Mouse (Mus musculus) heart, postnatal 10 days (tissue): ENCODE measurements around the gene Usp5. TPM values are rescaled to one million over a fixed set of nuclear protein-coding genes. Genes with fewer than 3 reads are reported as not detected.

ENCODE experiments used
- DNase-seq, 2 experiments: peaks; one replicate each; pipeline ENCODE4 v3.0.0; 2021
- intact Hi-C: fragments of 180-260 bp; cut with DNase I; formaldehyde crosslinking; loops from one replicate; pipeline ENCODE4 v1.15.1; 2025
- total RNA-seq, 2 experiments: library from RNA; stranded (reverse); gene quantifications; 2 replicates each; pipeline ENCODE4 v1.2.3; 2021

The Usp5 gene
- total RNA-seq, 2 experiments from 2014 or later = 87.5 to 87.9 TPM

DNA sequence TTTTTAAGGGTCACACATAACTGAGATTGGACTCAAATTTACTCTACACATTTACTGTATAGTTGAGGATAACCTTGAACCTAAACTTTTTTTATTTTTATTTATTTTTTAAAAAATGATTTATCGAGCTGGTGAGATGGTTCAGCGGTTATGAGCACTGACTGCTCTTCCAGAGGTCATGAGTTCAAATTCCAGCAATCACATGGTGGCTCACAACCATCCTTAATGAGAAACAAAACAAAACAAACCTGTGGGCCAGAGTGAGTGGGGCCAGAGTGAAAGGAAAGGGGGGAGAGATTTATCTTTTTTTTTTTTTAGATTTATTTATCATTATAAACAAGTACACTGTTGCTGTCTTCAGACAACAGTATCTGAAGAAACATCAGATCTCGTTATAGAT, 37.4 kb downstream of the Usp5 start:
- intact Hi-C loops = no loop called here
- DNase-seq = no peak

DNA sequence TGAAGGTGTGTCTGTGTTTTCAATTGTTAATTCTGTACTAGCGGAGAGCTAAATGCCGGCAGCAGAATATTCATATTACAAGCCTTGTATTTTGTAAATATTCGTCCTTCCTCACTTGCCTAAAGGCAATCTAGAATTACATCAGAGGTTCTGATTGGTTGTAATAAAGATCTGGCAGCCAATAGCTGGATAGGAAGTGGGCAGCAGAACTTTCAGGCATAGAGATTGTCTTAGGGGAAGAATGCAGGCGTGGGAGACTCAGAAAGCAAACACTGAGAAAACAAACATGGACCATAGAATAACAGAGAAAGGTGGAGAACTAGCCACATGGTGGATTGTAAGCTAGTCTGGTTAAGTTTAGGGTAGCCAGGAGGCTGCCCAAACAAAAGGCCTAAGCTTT, 39.2 kb downstream of the Usp5 start:
- intact Hi-C loops = no loop called here
- no peak for DNase-seq

DNA sequence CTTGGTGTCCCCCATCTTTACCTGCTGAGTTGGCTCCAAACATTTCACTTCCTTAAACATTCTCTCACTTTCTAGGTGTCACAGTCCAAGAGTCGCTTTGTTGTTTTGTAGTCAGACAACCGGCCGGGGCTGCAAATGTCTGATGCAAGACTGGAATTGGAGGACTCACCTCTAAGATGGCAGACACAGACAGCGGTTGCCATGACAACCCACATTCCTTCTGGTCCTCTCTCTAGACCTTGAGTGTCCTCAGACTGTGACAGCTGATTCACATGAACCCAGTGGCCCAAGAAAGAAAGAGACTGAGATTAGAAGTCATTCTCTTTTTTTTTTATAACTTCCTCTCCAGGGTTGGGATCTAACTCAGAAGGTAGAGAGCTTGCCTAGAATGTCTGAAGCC, 39.8 kb downstream of the Usp5 start:
- intact Hi-C loops = no loop called here
- no peak for DNase-seq

DNA sequence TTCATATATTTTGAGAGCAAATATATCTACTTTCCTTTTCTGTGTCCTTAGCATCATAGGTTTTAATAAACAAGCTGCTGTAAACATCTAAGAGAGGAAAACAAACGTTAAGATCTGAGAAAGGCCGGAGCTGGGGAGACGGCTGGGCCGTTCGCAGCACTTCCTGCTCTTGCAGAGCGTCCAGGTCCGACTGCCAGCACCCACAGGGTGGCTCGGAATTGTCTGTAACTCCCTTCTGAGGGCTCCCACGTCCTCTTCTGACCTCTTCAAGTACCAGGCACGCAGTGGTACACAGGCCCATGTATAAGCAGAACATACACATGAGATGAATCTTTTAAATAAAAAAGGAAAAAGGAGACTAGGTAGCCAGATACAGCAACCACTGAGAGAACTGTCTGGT, 41.6 kb downstream of the Usp5 start:
- intact Hi-C loops = no loop called here

DNA sequence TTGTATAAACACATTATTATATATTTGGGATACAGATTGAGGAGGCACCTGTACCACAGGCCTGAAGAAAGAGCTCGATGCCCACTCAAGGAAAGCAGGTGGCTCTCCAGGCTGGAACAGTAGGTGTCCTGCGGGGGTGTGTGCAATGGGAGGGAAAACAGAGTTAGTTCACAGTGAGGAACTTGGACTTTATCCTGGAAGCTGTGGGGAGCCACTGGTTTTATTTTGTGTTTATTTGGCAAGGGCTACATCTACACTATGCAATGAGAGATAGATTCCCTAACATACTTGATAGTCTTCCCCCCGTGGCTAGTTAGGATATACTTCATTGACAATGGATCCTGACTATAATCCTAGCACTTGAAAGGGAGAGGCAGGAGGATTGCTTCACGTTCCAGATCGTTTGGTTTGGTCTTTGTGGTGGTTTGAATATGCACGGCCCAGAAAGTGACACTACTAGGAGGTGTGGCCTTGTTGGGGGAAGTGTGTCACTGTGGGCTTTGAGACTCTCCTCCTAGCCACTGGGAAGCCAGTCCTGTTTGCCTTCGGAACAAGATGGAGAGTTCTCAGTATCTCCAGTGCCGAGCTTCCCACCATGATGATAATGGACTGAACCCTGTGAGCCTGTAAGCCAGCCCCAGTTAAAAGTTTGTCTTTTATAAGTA, 42.4 kb downstream of the Usp5 start:
- intact Hi-C loops = no loop called here
- no peak for DNase-seq

More for the DNA sequence above, 41.6 kb downstream of the Usp5 start:
- no peak for DNase-seq

DNA sequence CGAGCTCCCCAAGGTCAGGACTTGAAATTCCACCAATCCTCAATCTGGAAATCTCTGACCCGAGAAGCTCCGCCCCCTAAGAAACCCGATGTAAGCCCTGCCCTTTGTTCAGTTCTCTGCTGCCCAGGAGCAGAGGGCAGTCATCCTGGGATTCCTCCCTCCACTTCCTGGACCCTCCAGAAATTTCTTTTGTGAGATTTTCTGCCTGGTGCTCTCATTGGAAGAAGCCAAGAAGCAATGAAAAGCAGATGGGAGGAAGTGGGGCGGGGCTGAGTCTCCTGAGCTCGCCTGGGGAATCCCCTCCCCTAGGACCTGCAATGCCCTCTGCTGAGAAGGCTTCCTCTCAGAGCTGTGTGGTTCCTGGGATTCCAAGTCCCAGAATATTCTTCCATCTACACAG, 46.8 kb downstream of the Usp5 start:
- intact Hi-C loops = no loop called here
- peak; percentile 34 to 56 for DNase-seq

DNA sequence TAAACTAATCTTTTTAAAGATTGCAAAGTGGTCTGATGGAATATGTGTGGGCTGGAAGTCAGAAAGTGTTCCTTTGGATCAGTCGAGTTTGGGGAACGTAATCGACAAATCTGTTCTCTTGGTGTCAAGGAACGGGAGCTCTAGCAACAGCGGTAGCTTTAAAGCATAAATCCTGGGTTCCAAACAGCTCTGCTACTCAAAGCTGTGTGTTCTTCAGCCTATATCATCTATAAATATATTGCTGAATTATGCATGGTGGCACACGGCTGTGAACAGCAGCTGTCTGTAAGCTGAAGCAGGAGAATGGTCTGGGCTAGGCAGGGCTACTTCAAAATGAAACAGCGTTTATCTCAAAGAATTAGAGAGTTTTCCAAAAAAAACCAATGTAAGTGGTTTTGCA, 48.4 kb downstream of the Usp5 start:
- DNase-seq = no peak

DNA sequence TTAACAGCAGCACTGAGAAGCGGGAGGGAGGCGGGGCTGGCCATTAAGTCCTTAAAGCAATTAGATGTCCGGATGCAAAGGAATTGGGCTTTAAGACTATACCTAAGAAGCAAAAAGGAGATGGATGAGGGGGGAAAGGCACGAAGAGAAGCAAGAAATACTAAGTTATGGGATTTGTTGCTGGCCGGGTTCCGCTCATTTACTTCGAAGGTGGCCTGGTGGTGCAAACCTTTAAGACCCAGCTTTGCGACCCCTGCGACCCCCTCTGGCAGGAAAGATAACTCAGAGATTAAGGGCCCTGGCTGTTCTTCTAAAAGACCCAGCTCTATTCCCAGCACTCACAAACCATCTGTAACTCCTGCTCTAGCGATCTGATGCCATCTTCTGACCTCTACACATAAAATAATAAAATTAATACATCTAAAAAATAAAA, 49.3 kb downstream of the Usp5 start:
- no peak for DNase-seq
- intact Hi-C loops = no loop called here

More for the DNA sequence above, 48.4 kb downstream of the Usp5 start:
- intact Hi-C loops = no loop called here

DNA sequence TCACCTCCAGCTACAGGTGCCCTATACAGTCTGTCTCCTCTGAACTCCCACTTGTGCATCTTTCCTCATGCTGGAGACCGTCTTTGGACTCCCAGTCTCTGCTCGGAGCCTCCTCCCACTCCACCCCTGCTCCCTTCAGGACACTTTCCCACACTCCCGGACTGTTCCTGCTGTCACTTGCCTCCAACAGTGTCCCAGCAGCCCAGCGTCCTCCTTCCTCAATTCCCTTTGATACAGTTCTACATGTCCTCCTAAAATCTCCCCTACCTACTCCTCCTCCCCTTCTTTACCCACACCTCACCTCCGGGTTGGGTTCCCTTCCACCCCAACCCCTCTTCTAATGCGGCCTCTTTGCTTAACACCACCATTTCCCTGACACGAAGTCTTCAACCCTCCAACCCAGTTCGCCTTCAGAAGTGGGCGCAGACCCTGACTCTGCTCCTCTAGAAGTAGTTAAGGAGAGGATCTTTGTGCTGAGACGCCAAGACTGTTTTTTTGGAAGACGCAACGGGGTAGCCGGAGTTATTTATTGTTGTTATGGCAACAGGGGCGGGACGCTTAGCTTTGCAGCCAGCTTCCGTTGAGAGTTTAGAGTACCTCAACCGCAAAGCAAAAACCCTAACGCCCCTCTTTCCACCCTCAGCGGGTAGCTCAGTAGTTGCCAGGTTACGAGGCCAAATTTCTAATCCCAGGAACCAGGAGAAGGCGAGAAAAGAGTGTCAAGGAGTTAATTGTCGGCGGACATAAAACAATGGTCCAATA, 49.9 kb downstream of the Usp5 start, which contains the start of gene Lrrc23:
TSS of gene Lrrc23 (minus strand) at position 506 of the 762 bp plus-strand sequence.
- DNase-seq = peak; percentile 59 to 68
- intact Hi-C loops = no loop called here

DNA sequence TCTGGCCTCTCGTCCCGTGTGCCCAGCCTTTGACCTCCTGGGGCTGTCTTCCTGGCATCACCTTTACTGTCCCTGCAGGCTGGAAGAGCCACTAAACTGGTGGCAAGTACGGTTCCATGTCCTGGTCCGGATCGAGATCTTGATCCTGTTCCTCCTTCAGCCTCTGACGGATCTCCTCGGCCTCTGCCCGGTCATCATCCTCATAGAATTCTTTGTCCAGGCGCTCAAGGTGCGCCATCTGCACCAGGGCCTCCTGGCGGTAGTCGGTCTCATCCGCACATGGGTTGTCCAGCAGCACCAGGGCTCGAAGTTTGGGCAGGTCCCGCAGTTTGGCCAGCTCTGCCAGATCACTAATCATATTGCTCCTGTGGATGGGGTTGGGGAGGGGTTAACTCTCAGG, 58.8 kb downstream of the Usp5 start:
- intact Hi-C loops = no loop called here

DNA sequence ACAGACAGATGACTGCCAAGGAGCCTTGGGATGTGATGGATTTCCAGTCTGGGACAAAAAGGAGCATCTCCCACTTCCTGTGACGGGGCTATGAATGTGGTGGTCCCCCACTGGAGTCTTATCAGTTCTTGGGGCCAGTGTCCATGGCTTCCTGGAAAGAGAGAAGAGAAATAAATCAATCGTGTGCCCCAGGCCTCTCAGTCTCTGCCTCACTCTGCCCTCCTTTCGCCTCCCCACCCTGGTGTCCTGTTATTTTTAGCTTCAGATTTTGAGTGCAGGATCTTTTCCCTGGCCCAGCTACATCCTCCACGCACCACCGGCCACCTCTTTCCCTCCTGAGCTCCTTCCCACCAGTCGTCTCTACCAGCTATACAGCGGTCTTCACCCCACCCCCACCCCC, 59.3 kb downstream of the Usp5 start:
- DNase-seq = no peak
- intact Hi-C loops = no loop called here

More for the DNA sequence above, 58.8 kb downstream of the Usp5 start:
- no peak for DNase-seq

DNA sequence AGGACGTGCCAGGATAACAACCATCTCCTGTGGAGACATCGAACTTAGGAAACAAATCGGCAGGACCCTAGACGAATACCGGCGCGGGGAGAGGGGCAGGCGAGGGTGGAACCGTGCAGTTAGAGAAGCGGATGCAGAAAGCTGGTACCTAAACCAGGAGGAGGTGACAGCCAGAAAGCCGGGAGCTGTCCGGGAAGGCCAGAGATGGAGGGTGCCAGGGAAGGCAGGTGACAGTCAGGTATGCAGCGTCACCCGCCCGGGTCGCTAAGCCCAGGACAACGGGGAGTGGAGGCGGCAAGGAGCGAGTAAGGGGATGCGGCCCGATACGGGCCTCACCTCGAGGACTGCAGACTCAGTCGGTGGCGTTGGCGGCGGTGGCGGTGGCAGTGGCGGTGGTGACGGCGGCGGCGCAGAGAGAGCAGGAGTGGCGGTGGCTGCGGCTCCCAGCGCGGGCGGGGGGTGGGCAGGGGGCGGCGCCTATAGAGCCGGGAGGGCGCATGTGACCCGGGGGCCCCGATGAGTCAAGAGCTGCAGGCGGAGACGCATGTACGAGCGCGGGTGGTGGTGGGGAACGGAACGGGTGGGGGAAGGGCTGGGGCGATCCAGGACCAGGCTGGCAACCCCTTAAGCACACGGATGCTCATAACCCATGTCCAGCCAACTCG, 60.1 kb downstream of the Usp5 start, which contains the start of gene Eno2:
TSS of gene Eno2 (minus strand) at position 573 of the 665 bp plus-strand sequence.
- DNase-seq = peak; percentile 36 to 38
- intact Hi-C loops = no loop called here

DNA sequence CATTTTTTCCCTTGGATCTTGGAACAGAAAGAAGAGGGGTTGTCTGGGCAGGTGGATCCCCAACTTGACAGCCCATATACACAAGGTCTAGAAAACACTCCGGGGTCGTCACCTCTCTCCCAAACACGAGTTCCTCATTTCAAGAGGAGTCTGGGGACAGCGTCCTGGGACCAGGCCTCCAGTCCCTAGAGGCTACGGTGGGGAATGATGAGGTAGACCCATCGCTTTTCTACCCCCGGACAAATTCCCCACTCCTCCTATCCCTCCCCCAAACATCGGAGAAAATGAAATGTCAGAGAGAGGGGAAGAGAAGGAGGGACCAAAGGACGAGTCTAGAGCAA, 60.6 kb downstream of the Usp5 start:
- intact Hi-C loops = no loop called here
- no peak for DNase-seq

DNA sequence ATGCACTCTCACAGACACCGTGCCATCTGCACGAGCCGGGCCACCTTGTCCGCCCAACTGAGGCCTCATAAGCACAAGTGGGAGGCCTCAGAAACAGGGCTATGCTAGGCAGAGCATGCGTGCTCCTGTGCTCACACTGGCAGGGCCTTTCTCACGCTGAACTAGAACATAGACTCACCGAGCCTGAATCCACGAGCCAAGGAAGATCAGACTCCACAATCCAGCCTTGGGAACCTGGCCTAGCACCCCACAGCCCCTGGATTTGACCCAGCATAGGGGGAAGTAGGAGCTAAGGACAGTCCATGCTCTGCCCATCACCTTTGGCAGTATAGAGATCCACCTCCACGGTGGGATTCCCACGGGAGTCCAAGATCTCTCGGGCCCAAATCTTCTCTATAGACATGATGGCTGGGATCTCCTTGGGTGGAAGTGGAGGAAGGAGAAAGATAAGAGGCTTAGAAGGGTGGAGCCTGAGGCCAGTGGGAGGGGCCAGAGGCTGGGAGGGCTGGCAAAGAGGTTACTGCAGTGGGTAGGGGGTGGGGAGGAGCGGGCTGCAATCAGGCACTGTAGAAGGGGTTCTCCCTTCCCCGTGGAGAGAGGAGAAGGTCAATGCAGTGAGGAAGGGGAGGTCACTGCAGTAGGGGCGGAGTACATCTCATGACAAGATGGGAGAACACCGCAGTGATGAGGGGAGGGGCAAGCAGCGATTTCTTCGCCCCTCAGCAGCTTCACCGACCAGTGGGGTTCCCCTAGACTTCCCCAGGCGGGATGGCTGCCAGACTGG, 61.2 kb downstream of the Usp5 start:
- DNase-seq = no peak
- intact Hi-C loops = no loop called here

DNA sequence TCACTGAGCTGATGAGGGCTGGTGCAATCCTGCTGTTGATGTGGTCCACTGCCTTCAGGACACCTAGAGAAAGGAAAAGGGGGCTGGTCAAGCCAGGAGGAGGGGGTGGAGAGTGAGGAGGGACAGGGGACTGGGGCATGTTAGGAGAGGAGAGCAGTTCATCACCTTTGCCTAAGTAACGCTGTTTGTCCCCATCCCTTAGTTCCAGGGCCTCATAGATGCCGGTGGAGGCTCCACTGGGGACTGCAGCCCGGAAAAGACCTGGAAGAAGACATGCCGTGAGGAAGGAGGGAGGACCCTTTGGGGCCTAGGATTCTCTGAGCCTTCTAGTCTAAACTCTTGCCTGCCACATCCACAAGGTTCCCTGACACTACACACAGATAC, 61.8 kb downstream of the Usp5 start:
- intact Hi-C loops = no loop called here
- no peak for DNase-seq

DNA sequence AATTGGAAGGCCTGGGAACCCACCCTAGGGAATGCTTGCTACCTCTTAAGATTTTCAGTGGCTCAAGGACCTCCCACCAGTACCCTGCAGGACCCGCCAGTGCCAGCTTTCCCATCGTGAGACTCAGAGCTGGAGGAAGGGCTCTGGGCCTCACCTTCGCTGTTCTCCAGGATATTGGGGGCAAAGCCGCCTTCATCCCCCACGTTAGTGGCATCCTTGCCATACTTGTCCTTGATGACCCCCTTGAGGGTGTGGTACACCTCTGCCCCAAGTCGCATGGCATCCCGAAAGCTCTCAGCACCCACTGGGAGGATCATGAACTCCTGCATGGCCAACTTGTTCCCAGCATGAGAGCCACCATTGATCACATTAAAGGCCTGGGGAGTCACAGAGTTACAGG, 63.3 kb downstream of the Usp5 start:
- intact Hi-C loops = no loop called here
- no peak for DNase-seq

Other genes with a start within 250 kb of the Usp5 start
- under 1 TPM; 0.26 to 0.45 TPM for gene C1s2, start 193.4 kb downstream of the Usp5 start, total RNA-seq
- gene Lpcat3, start 166.5 kb downstream of the Usp5 start, total RNA-seq = 10 to 100 TPM; 56.5 to 68.8 TPM
- 10 to 100 TPM; 64.2 to 66.4 TPM for gene Emg1, start 117.3 kb downstream of the Usp5 start, total RNA-seq
- gene Phb2, start 117.1 kb downstream of the Usp5 start, total RNA-seq = 100 to 1,000 TPM; 394 to 399 TPM
- 1 to 10 TPM; 5.0 to 6.0 TPM for gene Ptpn6, start 90.8 kb downstream of the Usp5 start, total RNA-seq
- 100 to 1,000 TPM; 322 to 335 TPM for gene Grcc10, start 88.1 kb downstream of the Usp5 start, total RNA-seq
- gene Gm45234, start 73.5 kb downstream of the Usp5 start, total RNA-seq = under 1 TPM in 1 of 2 experiments, not detected in 1; 0.98 TPM
- 10 to 100 TPM; 59.4 to 59.7 TPM for gene Atn1, start 73.0 kb downstream of the Usp5 start, total RNA-seq
- 1 to 10 TPM; 3.4 to 3.7 TPM for gene Eno2, start 59.8 kb downstream of the Usp5 start, total RNA-seq
- not detected for gene Lrrc23, start 49.8 kb downstream of the Usp5 start, total RNA-seq
- 1 to 10 TPM; 3.1 TPM for gene Spsb2, start 20.8 kb downstream of the Usp5 start, total RNA-seq
- 100 to 1,000 TPM; 870 to 877 TPM for gene Tpi1, start 15.2 kb downstream of the Usp5 start, total RNA-seq
- 10 to 100 TPM; 19.1 to 23.2 TPM for gene Cdca3, start 63 bp upstream of the Usp5 start, total RNA-seq
- 1 to 10 TPM; 3.9 to 4.4 TPM for gene Gnb3, start 10.8 kb upstream of the Usp5 start, total RNA-seq
- 10 to 100 TPM; 27.1 to 27.3 TPM for gene P3h3, start 28.3 kb upstream of the Usp5 start, total RNA-seq
- gene Gpr162, start 34.5 kb upstream of the Usp5 start, total RNA-seq = 1 to 10 TPM; 3.0 to 4.9 TPM
- gene Cd4, start 58.7 kb upstream of the Usp5 start, total RNA-seq = 1 to 10 TPM; 1.2 to 2.1 TPM
- gene Lag3, start 82.2 kb upstream of the Usp5 start, total RNA-seq = under 1 TPM; 0.72 to 0.84 TPM
- 100 to 1,000 TPM; 516 to 532 TPM for gene Ptms, start 90.6 kb upstream of the Usp5 start, total RNA-seq
- 100 to 1,000 TPM; 231 to 236 TPM for gene Mlf2, start 101.9 kb upstream of the Usp5 start, total RNA-seq
- gene Cops7a, start 136.1 kb upstream of the Usp5 start, total RNA-seq = 100 to 1,000 TPM; 102 to 108 TPM
- gene Pianp, start 167.2 kb upstream of the Usp5 start, total RNA-seq = 1 to 10 TPM; 1.7 to 2.0 TPM
- gene Zfp384, start 179.7 kb upstream of the Usp5 start, total RNA-seq = 10 to 100 TPM; 27.7 to 29.3 TPM
- gene Ing4, start 210.3 kb upstream of the Usp5 start, total RNA-seq = 10 to 100 TPM; 41.8 to 47.3 TPM
- 1 to 10 TPM; 2.1 to 2.8 TPM for gene Acrbp, start 220.2 kb upstream of the Usp5 start, total RNA-seq
- under 1 TPM; 0.37 to 0.53 TPM for gene Lpar5, start 238.4 kb upstream of the Usp5 start, total RNA-seq